Mouse (Mus musculus) right cerebral cortex, postnatal 10 days (tissue): ENCODE data around the gene Cdk9.

Experiments used
- DNase-seq, 2 experiments: peaks; one replicate each; pipeline ENCODE4 v3.0.0; 2021; ENCODE audit warnings: low spot score in 2 of 2

Cdk9 gene

DNA sequence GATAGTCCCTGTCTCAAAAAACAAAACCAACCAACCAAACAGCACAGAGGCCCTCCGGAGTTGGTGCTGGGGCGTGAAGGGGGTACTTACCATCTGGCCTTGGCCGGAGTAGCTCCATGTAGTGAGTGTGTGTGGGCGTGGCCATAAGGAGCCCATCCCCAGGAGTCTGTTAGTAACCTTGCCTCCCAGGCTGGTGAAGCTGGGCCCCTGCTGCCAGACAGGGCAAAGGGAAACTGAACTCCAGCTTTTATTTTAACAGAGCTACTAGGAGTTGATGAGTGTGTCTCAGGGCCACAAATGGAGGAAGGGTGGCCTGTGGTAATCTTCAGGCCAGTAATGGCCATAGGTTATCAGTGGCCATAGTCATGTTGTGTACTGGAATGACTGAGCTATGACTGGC lies 21.6 kb upstream of the Cdk9 start:
- no peak for DNase-seq

DNA sequence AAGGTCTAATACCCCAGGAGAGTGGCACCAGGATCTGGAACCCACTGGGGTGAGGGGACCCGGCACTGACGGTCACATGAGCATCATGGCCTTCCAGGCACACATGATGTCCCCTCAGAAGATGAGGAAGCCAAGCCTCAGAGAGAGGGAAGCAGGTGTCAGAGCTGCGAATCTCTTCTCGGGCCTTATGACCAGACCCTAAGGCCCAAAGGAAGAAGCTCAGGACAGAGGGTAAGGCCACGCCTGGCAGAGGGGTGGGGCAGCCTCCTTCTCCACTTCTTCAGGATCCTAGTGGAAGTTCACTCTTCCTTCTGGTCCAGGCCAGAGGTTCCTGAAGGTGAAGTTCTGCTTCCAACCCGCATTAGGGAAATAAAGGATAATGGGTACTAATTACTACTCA lies 19.8 kb upstream of the Cdk9 start:
- no peak for DNase-seq

DNA sequence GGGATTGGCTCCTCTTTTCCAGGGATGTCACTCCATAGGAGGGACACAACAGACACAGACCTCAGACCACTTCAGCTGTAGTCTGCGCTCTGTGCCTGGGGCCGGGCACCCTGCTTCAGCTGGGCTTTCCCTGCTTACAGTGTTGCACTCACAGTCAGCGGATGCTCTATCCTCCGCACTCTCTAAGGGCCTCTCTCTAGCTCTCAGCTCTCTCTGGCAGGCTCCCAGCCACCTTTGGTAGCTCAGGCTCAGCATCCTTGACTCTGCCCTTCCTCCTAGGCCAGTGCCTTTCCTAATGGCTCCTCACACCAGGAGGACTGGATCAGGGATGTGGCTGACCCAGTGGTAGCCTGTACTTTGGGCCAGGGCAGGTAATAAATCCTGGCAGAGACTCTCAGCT lies 19.0 kb upstream of the Cdk9 start:
- DNase-seq = no peak

DNA sequence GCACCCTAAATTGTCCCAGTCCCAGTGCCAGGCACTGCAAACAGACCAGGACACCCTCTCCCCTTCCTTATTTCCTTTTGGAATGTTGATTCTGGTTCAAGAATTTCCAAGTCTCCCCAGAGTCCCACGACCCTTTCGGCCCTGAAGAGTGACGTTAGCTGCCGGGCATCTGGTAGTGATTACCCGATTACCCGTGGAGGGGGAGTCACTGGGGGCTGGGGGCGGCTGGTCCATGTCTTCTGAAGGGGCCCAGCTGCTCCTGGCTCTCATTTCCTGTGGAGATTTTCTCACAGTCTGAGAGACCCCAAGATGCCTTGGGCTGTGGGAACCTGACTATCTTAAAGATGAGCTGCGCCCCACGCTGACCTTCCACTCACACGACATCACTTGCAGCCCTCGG lies 18.0 kb upstream of the Cdk9 start:
- DNase-seq = no peak

DNA sequence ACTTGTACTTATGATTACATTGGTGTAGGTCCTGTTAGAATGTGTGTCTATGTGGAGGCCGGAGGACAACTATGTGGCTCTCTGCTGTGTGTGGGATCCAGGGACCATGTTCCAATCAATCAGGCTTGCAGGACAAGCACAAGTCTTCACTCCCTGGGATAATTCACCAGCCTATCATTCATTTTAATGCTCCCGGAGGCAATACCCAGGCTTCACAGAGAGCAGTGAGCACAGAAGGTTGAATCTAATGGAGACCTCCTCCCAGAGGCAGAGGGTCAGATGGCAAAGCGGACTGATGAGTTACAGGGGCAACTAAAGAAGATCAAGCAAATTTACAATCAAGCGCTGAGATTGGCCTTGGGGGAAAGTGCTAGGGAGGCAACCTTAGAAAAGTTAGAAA lies 16.7 kb upstream of the Cdk9 start:
- no peak for DNase-seq

DNA sequence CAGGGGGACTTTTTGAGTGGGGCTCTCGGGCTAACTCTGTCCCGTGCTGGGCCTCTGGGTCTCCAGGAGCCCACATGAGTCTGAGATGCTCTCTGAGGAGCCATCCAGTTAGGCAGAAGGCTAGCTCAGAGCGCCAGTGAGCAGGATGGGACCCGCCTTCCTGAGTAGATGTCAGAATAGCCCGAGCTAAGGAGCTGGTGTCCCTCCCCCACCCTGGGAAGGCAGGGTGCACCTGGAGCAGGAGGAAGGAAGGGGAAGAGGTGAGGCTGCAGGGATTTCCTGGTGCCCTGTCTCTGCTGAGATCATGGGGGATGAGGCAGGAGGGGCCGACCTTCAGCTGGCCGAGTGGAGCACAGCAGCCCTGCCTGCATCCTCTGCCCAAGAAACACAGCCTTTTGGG lies 15.6 kb upstream of the Cdk9 start:
- peak in 1 of 2 experiments; percentile 24 for DNase-seq

DNA sequence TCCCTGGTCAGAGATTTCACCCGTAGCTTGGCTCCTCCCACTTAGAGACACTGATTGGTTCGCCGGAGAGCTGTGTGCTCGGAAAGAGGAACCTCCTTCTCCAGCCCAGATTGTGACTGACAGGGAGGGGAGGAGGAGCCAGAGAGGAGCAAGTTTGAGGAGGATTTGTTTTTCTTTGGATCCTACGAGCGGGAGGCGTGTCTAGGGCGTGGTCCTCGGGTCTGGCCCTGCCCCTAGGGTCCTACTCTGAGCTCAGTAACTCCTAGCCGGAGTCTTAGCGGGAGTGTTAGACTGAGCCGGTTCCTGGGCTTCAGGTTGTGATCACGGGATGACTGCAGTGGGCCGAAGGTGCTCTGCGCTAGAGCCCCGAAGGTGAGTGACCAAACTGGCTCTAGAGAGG lies 14.6 kb upstream of the Cdk9 start:
- peak; percentile 90 to 94 for DNase-seq

DNA sequence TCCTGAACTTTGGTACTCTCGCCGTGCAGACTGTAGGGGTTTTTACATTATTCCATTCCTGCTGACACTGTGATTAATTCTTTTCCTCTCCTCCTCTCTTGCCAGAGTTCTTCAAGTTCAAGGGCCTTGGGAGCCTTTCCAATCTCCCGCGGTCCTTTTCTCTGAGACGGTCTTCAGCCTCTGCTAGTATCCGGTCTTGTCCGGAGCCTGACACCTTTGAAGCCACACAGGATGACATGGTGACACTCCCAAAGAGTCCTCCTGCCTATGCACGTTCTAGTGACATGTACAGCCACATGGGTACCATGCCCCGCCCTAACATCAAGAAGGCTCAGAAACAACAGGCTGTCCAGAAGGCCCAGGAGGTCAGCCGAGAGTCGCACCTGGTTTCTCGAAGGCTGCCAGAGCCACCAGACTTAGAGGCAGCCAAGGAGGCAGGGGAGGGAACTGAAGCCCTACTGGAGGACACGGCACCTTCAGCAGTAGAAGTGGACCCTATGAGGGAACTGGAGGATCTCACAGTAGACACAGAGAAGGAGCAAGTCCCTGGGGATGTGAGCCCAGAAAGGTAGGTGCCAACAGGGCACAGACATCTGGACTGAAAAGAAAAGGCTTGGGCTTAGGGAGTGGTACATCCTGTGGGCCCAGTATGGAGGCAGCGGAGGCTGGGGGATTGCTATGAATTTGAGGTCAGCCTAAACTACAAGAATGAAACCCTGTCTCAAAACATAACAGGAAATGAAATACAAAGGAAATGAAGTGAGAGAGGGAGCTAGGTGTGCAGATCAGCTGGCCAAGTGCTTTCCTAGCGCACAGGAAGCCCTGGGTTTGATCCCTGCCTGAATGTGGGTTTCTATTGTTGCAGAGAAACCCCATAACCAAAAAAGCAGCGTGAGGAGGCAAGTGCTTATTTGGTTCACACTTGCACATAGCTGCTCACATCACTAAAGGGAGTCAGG lies 12.2 kb upstream of the Cdk9 start:
- no peak for DNase-seq

DNA sequence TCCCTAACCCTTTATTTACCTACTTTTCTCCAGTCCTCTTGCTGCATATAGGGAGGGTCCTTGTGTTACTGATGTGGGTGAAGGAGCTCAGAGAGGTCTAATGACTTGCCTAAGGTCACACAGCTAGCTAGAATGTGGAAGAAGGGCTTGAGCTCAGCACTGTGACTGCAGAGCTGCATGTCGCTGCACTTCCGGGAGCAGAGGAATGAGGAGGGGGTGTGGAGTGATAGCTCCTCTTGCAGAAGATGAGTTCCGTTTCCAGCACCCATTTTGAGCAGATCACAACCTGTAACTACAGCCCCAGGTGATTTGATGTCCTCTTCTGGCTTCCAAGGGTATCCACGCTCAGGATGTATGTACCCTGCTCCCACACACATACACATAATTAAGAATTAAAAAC lies 11.3 kb upstream of the Cdk9 start:
- DNase-seq = no peak

DNA sequence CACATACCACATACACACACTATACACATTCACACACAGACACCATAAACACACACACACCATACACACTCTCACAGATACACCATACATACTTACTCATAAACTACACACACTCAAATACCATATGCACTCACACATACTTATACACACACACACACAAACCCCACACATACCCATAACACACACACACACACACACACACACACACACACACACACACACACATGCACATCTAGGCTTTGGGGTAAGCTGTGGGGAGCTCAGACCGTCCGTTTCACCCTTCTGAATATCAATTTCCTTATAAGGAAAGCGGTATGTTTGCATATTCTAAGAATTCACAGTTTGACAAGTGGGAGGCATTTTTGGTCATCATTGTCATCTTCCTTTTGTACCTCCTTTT lies 9.7 kb upstream of the Cdk9 start:
- no peak for DNase-seq

DNA sequence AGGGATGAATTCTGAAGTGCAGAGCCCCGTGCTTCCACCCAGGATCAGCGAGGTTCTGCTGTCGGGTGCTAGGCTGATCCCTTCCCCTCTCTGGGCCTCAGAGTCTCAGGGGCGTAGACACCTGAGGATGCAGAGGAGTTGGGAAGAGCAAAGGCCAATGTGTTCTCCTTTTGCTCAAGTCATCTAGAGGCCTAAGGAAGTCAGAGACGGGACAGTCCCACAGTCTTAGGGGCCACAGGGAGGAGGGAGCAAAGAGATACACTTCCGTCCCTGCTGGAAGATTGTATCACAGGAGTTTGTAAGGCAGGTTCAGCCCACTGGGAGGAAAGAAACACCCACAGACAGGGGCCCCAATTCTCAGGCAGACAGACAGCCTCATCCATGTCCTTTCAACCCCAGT lies 9.2 kb upstream of the Cdk9 start:
- no peak for DNase-seq

DNA sequence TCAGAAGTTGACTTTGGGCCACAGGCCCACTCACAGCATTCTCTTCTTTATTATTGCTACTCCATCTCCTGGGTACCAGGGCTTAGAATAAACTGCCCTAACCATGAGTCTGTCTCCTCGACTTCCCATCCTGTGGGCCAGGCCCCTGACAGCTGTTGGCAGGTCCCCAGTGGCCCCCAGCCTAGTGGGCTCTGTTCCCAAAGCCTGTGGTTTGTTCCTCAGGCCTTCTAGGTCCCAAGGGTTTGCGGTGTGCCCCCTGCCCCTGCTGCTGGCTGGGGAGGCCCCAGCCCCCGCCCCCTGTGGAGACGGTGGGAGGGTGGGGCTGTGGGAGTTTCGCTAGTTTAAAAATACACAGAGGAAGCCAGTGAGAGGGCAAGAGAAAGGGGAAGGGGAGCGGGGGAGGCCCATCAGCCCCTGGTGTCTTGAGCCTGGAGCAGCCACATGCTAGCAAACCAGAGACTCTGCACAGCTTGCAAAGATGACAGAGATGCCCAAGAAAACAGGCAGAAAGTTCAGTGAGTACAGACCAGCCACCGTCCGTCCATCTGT lies 7.9 kb upstream of the Cdk9 start, which contains the start of gene Sh2d3c:
TSS of gene Sh2d3c (plus strand) at position 375 of the 549 bp plus-strand sequence.
- DNase-seq = peak in 1 of 2 experiments; percentile 58

DNA sequence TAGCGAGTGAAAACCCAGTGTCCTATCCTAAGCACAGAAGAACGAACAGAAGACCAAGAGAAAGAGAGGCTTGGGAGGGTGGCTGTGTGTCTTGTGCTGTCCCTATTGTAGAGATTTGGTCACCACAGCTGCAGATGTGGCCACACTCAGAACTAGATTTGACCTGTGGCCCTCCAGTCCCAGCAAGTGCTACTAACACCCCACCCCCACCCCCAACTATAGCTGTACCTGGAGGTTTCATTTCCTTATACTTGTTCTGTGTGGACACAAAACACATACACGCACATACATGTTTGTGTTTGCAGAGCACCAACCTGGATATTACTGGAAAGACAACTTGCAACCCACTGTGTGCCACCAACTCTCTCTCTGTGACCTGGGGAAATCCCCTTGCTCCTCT lies 7.2 kb upstream of the Cdk9 start:
- DNase-seq = no peak

DNA sequence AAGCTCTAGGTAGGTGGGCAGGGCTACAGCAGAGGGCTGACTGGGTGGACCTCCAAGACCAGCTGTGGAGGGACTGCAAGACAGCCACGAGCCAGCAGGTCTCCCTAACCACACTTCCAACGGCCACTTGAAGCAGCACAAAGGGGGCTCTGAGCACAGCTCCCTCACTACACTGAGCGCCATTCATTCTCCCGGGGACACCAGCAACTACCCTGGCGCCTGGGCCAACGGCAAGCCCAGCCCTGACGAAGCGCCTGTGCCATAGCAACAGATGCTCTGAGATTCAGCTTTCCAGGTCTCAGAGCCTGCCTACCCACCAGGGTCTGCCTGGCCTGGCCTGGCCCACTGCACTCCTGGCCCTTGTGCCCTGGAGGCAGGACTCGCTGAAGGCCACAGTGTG lies 5.9 kb upstream of the Cdk9 start:
- DNase-seq = peak; percentile 79 to 82

DNA sequence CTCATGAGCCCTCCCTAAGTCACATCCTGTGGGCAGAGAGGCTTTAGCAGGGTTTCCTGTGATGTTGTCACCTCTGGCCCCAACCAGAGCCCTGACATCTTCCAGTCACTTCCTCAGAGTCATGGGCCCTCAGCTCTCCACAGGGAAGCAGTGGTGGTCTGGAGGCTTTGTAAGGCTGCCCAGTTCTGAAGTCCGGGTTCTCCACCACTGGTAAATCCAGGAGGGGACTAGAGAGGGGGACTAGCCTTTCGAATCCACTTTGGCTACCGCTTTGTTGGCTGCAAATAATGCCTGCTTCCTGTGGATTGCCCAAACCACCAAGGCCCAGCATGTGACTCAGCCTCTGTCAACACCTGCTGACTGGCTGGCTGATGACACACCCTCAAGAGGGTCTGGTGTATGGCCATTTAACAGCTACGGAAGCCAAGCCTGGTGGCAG lies 2.1 kb upstream of the Cdk9 start:
- DNase-seq = no peak

DNA sequence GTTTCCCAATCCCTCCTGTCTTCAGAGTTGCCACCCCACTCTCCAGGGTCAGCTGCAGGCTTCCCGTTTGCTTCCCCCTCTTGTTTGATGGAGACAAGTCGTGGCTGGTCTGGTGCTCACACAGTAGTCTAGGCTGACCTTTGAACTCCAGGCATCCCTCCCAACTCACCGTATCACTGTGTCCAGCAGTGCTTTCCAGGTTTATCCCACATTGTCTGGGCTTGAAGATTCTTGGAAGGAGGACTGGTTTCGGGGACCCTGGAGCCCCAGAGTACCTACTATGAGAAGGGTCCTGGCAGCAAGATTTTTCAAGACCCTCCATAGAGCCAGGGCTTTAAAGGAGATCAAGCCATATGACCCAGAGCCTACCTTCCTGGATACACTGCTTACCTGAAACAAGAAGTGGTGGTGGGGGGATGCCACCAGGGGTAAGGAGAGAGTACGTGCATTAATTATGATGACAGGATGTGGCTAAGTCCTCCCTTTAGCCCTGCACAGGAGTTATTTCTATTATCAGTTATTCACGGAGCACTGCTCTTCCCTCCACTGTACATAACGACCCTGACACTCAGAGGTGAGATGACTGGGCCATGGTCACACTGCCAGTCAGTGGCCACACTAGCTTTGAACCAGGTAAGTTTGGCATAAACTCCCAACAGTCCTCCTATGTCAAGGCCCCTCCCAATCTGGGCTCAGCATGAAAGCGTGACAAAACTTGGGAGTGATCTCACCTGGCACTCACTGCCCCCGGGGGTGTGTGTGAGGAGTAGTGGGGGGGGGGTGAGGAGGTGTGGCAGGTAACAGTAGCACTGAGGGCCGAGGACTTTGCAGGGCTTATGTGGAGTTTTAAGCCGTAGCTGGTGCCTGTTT lies 1.5 kb upstream of the Cdk9 start:
- peak in 1 of 2 experiments; percentile 55 for DNase-seq

DNA sequence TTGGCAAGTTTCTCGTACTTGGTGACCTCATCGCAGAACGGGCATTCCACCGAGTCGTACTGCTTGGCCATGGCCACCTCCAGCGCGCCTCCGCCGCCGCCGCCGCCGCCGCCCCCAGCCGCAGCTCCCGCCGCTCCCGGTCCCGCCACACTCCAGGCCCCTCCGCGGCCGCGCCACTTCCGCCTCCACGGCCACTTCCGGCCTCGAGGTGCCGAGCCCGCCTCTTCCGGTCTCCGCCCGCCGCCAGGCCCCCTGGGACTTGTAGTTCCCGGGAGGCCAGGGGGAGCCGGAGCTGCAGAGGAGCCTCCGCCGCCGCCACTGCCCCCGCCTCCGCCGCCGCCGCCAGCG lies 316 bp downstream of the Cdk9 start:
- DNase-seq = peak; percentile 94 to 95

DNA sequence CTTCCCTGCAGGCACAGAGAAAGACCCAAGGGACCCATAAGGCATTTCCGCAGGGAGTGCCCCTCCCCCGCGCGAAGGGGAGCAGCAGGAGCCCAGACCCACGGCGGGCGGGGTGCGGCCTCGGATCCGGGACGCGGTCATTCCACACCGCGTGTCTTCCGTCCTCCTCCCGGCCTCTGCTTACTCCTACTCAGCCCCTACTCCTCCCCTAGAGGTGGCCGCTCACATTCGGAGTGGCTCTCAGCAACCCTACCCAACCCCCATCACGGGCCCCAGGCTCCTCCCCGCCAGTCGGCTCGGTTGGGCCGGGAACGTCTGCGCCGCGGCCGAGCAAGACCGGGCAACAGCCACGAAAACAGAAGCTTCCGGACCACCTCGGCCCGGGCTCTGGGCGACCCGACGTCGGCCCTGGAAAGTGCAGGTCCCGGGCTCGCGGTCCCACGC lies 746 bp downstream of the Cdk9 start:
- DNase-seq = peak; percentile 68 to 76

DNA sequence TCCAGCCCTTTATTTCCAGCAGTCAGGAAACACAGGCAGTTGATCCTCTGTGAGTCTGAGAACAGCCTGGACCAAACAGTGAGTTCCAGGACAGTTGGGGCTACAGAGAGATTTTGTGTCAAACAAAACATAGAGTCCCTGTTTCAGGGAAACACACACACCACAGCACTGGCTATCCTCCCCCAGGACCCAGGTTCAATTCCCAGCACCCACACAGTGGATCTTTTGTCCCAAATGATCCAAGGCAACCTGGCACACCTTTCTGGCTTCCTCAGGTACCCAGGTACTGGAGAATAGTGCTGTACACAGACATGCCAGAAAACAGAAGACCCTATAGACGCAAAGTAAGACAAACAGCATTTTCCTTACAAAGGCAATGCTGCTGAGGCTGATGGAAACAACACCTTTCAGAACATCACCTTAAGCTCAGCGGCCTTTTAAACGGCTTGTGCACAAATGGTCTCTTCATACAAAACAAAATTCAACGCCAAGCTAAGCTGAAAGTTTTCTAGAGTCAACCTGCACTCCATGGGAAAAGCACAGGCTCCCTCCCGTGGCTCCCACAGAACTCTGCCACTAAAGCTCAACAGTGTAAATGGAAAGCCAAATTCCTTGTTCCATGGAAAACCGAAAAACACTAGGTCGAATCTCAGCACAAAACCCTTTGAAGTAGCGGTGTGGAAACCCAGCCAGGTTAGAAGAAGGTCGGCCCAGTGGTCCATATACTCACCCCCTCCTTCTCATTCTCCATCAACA lies 1.4 kb downstream of the Cdk9 start:
- DNase-seq = no peak

DNA sequence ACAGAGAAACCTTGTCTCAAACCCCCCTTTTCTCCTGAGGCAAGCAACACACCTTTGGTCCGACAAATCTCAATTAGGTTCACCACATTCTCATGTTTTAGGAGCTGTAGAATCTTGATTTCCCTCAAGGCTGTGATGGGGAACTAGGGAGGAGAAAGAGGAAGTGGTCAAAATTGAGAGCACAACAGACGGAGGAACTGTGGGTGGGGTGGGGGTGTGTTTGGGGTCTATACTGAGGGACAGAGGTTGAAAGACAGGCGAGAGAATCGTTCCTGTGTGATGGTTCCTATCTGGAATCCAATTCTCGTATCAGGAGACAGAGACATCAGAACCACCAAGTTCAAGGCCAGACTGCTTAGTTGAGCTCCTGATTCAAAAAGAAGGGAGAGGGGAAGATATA lies 2.5 kb downstream of the Cdk9 start:
- DNase-seq = no peak

DNA sequence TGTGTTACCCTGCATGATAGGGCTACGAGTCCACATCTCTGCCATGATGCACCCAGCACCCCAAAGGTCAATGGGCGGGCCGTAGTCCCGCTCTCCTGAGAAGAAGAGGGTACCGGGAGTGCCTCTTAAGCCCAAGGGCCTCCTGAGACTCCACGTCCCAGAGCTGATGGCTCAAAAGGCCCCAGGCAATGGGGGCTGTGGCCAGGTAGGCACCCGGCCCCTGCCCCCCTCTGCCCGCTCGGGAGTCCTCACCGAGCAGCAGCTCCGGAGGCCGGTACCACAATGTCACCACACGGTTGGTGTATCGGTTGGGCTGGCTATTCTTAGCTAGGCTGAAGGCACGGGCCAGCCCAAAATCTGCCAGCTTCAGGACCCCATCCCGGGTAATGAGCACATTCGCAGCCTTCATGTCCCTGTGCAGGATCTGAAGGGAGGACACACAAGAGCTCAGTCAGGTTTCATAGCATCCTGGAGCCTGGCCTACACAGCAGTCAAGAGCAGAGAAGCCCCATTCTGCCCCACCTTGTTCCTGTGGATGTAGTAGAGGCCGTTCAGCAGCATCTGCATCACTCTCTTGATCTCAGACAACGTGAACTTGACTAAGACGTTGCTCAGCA lies 3.2 kb downstream of the Cdk9 start:
- no peak for DNase-seq
